Mouse (Mus musculus) small intestine, adult 2 months (tissue): ENCODE data around the gene Mapkapk3.

Experiments used
- CTCF ChIP-seq: fragments of 200-500 bp; IDR thresholded peaks from 2 replicates; pipeline ENCODE4 v1.5.1; 2012; ENCODE audit warnings: low read depth, mild to moderate bottlenecking, control low read depth, inconsistent platforms, low read length, moderate library complexity, mixed read lengths; ENCODE audit not compliant: insufficient replicate concordance, insufficient read length; ENCODE audit errors: extremely low read depth
- POLR2A ChIP-seq: fragments of 200-500 bp; IDR thresholded peaks from 2 replicates; pipeline ENCODE4 v1.6.1; 2012; ENCODE audit warnings: low read depth, mild to moderate bottlenecking, control low read depth, inconsistent platforms, low read length, moderate library complexity

DNA sequence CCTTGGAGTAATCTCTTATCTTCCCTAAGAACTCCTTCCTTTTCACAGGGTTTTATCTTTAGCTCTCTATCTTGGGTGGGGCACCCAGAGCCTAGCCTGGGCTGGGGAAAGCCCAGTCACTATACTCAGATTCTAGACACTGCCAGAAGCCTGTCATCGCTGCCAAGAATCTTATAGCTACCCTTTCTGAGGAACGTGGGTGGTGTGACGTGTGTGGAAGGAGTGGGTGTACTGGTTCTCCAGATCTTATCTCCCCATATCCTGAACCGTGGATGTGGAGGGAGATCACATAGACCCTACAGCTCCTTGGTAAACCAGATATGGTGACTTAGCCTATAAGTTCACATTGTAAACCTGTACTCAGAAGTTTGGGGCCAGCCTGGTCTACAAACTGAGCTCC, 5.9 kb upstream of the Mapkapk3 start:
- TF ChIP-seq CTCF (no peak), POLR2A (no peak)
